In the genomic region with DNA sequence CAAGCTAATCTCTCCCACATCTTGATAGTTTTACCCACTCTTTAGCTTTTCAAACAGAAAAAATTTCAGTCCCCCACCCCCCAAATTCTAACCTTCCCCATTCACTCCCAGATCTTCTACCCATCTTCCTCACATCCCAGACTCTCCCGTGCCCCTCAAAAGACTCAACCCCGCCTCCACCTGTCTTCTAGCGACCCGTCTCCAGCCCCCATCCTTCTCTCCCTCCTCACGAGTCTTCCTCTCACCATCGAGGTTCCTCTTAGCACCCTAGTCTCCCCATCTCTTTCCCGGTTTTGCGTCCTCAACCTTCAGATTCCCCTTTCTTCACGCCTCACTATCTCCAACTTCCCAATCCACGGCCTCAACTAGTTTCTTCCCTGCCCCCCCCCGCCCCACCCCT, we compare ENCODE assay signal across 8 mouse cellular contexts. TPM values are rescaled to one million over a fixed set of nuclear protein-coding genes. Genes with fewer than 3 reads are reported as not detected.
A peak's percentile ranks its signal among the peaks of the same experiment; 100 is the strongest.
DNase-seq lines count a peak whose midpoint lies in the region; ATAC-seq and TF ChIP-seq lines count a peak whose summit lies in the region.

No protein-coding gene starts in this region.

- H3K9ac ChIP-seq in hindbrain, embryonic 14.5 days: peak overlapping the region; percentile 76
- H3K9ac ChIP-seq in midbrain, postnatal 0 days (replicated peaks; ENCODE audit: low read length, poor library complexity, severe bottlenecking): peak overlapping the region; percentile 84

- ATAC-seq in megakaryocyte, adult 5-6 weeks (ENCODE audit: poor library complexity, severe bottlenecking): no peak
- no peak for ATAC-seq in hindbrain, embryonic 14.5 days (ENCODE audit: low FRiP score)
- no peak for ATAC-seq in midbrain, postnatal 0 days (ENCODE audit: low FRiP score)

- 2% methylated on average over 11 of the region's 11 CpGs for WGBS in hindbrain, embryonic 14.5 days
- WGBS in midbrain, postnatal 0 days: under 1% methylated on average over 11 of the region's 11 CpGs

- peaks cover 2% of the 10 kb centered on the region for H3K36me3 ChIP-seq in megakaryocyte, embryonic 14.5 days (replicated peaks; ENCODE audit: low read length)
- H3K36me3 ChIP-seq in hindbrain, embryonic 14.5 days (replicated peaks; ENCODE audit: control insufficient read depth, insufficient read depth): no peaks in the 10 kb centered on the region
- H3K36me3 ChIP-seq in midbrain, postnatal 0 days (ENCODE audit: insufficient read depth, low read length): no peaks in the 10 kb centered on the region

- peak overlapping the region; percentile 91 for H3K4me3 ChIP-seq in megakaryocyte, embryonic 14.5 days (replicated peaks)
- peak overlapping the region; percentile 67 for H3K4me3 ChIP-seq in hindbrain, embryonic 14.5 days (replicated peaks; ENCODE audit: low read length)
- peak overlapping the region; percentile 89 for H3K4me3 ChIP-seq in midbrain, postnatal 0 days (ENCODE audit: low read depth, low read length)

- H3K27ac ChIP-seq in hindbrain, embryonic 14.5 days: 0 out of 2 replicates have a peak overlapping the region, but pooled peaks have one; percentile 87
- H3K27ac ChIP-seq in midbrain, postnatal 0 days (ENCODE audit: low read depth, low read length): peak overlapping the region; percentile 85

- no peaks in the 10 kb centered on the region for H3K27me3 ChIP-seq in megakaryocyte, embryonic 14.5 days (replicated peaks)
- H3K27me3 ChIP-seq in hindbrain, embryonic 14.5 days (ENCODE audit: control insufficient read depth, insufficient read depth, low read length): no peaks in the 10 kb centered on the region
- H3K27me3 ChIP-seq in midbrain, postnatal 0 days (ENCODE audit: insufficient read depth, low read length): no peaks in the 10 kb centered on the region

- TF ChIP-seq CTCF in midbrain, postnatal 0 days (IDR thresholded peaks at IDR 0.05): no peak

- no peaks in the 10 kb centered on the region for H3K9me3 ChIP-seq in megakaryocyte, embryonic 14.5 days
- H3K9me3 ChIP-seq in hindbrain, embryonic 14.5 days (ENCODE audit: control insufficient read depth, low read length): no peaks in the 10 kb centered on the region
- H3K9me3 ChIP-seq in midbrain, postnatal 0 days (ENCODE audit: low read length): no peaks in the 10 kb centered on the region

- peak; percentile 46 for DNase-seq in cerebellum, adult 11-12 months
- no peak for DNase-seq in cerebellum, postnatal 4 days (ENCODE audit: low spot score in 2 of 2)
- DNase-seq in hindbrain, embryonic 14.5 days (ENCODE audit: low spot score): no peak
- DNase-seq in midbrain, postnatal 0 days (ENCODE audit: low spot score): no peak
- no peak for DNase-seq in layer of hippocampus, adult 11-12 months (ENCODE audit: low spot score)
- no peak for DNase-seq in left cerebral cortex, adult 11 months (ENCODE audit: low spot score)

- peak overlapping the region; percentile 89 for H3K4me2 ChIP-seq in hindbrain, embryonic 14.5 days (replicated peaks)
- H3K4me2 ChIP-seq in midbrain, postnatal 0 days (ENCODE audit: low read depth, low read length, poor library complexity, severe bottlenecking): peak overlapping the region; percentile 62

- peaks cover 53% of the 10 kb centered on the region for H3K4me1 ChIP-seq in megakaryocyte, embryonic 14.5 days
- peaks cover 29% of the 10 kb centered on the region for H3K4me1 ChIP-seq in hindbrain, embryonic 14.5 days (replicated peaks; ENCODE audit: control insufficient read depth, insufficient read depth, low read length)
- H3K4me1 ChIP-seq in midbrain, postnatal 0 days (ENCODE audit: insufficient read depth, low read length): peaks cover 5% of the 10 kb centered on the region; the same call in 1 of the 2 replicates

RNA-seq across cellular contexts. Expression of gene Lrrc42, which starts 0.8 kb away (rescaled TPM):
- polyA plus RNA-seq in megakaryocyte, embryonic 14.5 days (2012; ENCODE audit: insufficient read depth, low replicate concordance): 9.1 and 10.7 TPM in 2 replicates
- total RNA-seq in megakaryocyte, adult 5-6 weeks (2015): 11.0 and 14.4 TPM in 2 replicates
- total RNA-seq in megakaryocyte, adult 5-6 weeks (2017): 3.2 and 16.3 TPM in 2 replicates
- 54.1 and 57.1 TPM in 2 replicates for polyA plus RNA-seq in hindbrain, embryonic 14.5 days (2014; fragmentation: Nextera tagmentation; extraction: Ambion mirVana)
- total RNA-seq in midbrain, postnatal 0 days (2014; rRNA removed): 15.0 and 16.3 TPM in 2 replicates
- 35.5 and 36.3 TPM in 2 replicates for polyA plus RNA-seq in midbrain, postnatal 0 days (2015; fragmentation: Nextera tagmentation; extraction: Ambion mirVana)

RNA-seq across cellular contexts. Expression of gene Hspb11, which starts 0.9 kb away (rescaled TPM):
- polyA plus RNA-seq in megakaryocyte, embryonic 14.5 days (2012; ENCODE audit: insufficient read depth, low replicate concordance): 5.7 and 19.6 TPM in 2 replicates
- total RNA-seq in megakaryocyte, adult 5-6 weeks (2015): 17.1 and 23.3 TPM in 2 replicates
- 8.6 and 15.3 TPM in 2 replicates for total RNA-seq in megakaryocyte, adult 5-6 weeks (2017)
- 37.3 and 46.1 TPM in 2 replicates for polyA plus RNA-seq in hindbrain, embryonic 14.5 days (2014; fragmentation: Nextera tagmentation; extraction: Ambion mirVana)
- total RNA-seq in midbrain, postnatal 0 days (2014; rRNA removed): 10.6 and 12.8 TPM in 2 replicates
- 29.7 and 33.2 TPM in 2 replicates for polyA plus RNA-seq in midbrain, postnatal 0 days (2015; fragmentation: Nextera tagmentation; extraction: Ambion mirVana)

RNA-seq across cellular contexts. Expression of gene Ldlrad1, which starts 43.5 kb away (rescaled TPM):
- polyA plus RNA-seq in megakaryocyte, embryonic 14.5 days (2012; ENCODE audit: insufficient read depth, low replicate concordance): 0.17 and 1.7 TPM in 2 replicates
- total RNA-seq in megakaryocyte, adult 5-6 weeks (2015): not detected in 2 replicates
- not detected in 2 replicates for total RNA-seq in megakaryocyte, adult 5-6 weeks (2017)
- polyA plus RNA-seq in hindbrain, embryonic 14.5 days (2014; fragmentation: Nextera tagmentation; extraction: Ambion mirVana): not detected in 2 replicates
- not detected in 2 replicates for total RNA-seq in midbrain, postnatal 0 days (2014; rRNA removed)
- not detected in 2 replicates for polyA plus RNA-seq in midbrain, postnatal 0 days (2015; fragmentation: Nextera tagmentation; extraction: Ambion mirVana)

RNA-seq across cellular contexts. Expression of gene Dio1, which starts 54.4 kb away (rescaled TPM):
- polyA plus RNA-seq in megakaryocyte, embryonic 14.5 days (2012; ENCODE audit: insufficient read depth, low replicate concordance): not detected in 2 replicates
- total RNA-seq in megakaryocyte, adult 5-6 weeks (2015): not detected in 2 replicates
- not detected in 2 replicates for total RNA-seq in megakaryocyte, adult 5-6 weeks (2017)
- polyA plus RNA-seq in hindbrain, embryonic 14.5 days (2014; fragmentation: Nextera tagmentation; extraction: Ambion mirVana): not detected in 2 replicates
- not detected in 2 replicates for total RNA-seq in midbrain, postnatal 0 days (2014; rRNA removed)
- polyA plus RNA-seq in midbrain, postnatal 0 days (2015; fragmentation: Nextera tagmentation; extraction: Ambion mirVana): not detected in 2 replicates
